Mouse (Mus musculus): ENCODE results near the gene Eif3i. TPM values are rescaled to one million over a fixed set of nuclear protein-coding genes. Genes with fewer than 3 reads are reported as not detected.
"Not testable (repeated sequence)": the region's sequence is repeated elsewhere in the genome, so short reads cannot be mapped to it uniquely, and the experiment has no call there.

Eif3i gene
- polyA plus RNA-seq, 1 experiment from 2014 or later = 274 TPM

GRCm38 (mm10) chr4:129547631-129548030 is 52.8 kb downstream of the Eif3i start:
- H3K4me2 ChIP-seq (ENCODE audit: low read depth); H3K4me1 ChIP-seq (ENCODE audit: control insufficient read depth, insufficient read depth, low read length); H3K27ac ChIP-seq (ENCODE audit: low read depth, low read length); H3K4me3 ChIP-seq (ENCODE audit: low read depth, low read length); H3K9me3 ChIP-seq (ENCODE audit: control insufficient read depth, low read length); H3K36me3 ChIP-seq (ENCODE audit: control insufficient read depth, insufficient read depth, low read length); ATAC-seq (ENCODE audit: insufficient read depth, low FRiP score, low TSS enrichment); H3K9ac ChIP-seq (ENCODE audit: low read length); H3K27me3 ChIP-seq (ENCODE audit: control insufficient read depth, insufficient read depth, low read length); DNase-seq (ENCODE audit: low spot score): not testable (repeated sequence)
- WGBS = 85% methylated on average over 4 of the region's 4 CpGs

GRCm38 (mm10) chr4:129544106-129544505 is 56.3 kb downstream of the Eif3i start:
- Histone ChIP-seq H3K36me3 (ENCODE audit: control insufficient read depth, insufficient read depth, low read length) (peaks cover 2% of the 10 kb centered on the region; the same call in 1 of the 2 replicates), H3K27me3 (ENCODE audit: control insufficient read depth, insufficient read depth, low read length) (no peaks in the 10 kb centered on the region), H3K4me1 (ENCODE audit: control insufficient read depth, insufficient read depth, low read length) (peaks cover 10% of the 10 kb centered on the region), H3K4me2 (ENCODE audit: low read depth) (no peak overlapping the region), H3K4me3 (ENCODE audit: low read depth, low read length) (no peak overlapping the region), H3K9me3 (ENCODE audit: control insufficient read depth, low read length) (no peaks in the 10 kb centered on the region), H3K9ac (ENCODE audit: low read length) (no peak overlapping the region), H3K27ac (ENCODE audit: low read depth, low read length) (no peak overlapping the region)
- no peak for DNase-seq (ENCODE audit: low spot score)
- ATAC-seq (ENCODE audit: insufficient read depth, low FRiP score, low TSS enrichment) = no peak
- 87% methylated on average over 4 of the region's 4 CpGs for WGBS

GRCm38 (mm10) chr4:129542592-129543141 is 57.8 kb downstream of the Eif3i start, which contains the start of gene Hdac1:
Gene Hdac1, minus strand, starts transcription at chr4:129542713.
- WGBS = 1% methylated on average over 46 of the region's 46 CpGs
- Histone ChIP-seq H3K9ac (ENCODE audit: low read length) (peak within 1 kb of the TSS; percentile 81), H3K36me3 (ENCODE audit: control insufficient read depth, insufficient read depth, low read length) (peaks cover 2% of the 10 kb centered on the region; the same call in 1 of the 2 replicates), H3K9me3 (ENCODE audit: control insufficient read depth, low read length) (no peaks in the 10 kb centered on the region), H3K4me1 (ENCODE audit: control insufficient read depth, insufficient read depth, low read length) (peaks cover 10% of the 10 kb centered on the region), H3K4me3 (ENCODE audit: low read depth, low read length) (peak within 1 kb of the TSS; percentile 91), H3K4me2 (ENCODE audit: low read depth) (peak within 1 kb of the TSS; percentile 80), H3K27ac (ENCODE audit: low read depth, low read length) (peak within 1 kb of the TSS; percentile 72), H3K27me3 (ENCODE audit: control insufficient read depth, insufficient read depth, low read length) (no peaks in the 10 kb centered on the region)
- peak; percentile 99 for ATAC-seq (ENCODE audit: insufficient read depth, low FRiP score, low TSS enrichment)
- peak; percentile 99 for DNase-seq (ENCODE audit: low spot score)

Small RNAs within 50 kb of the gene (microRNA-seq; reads per million reads assigned to microRNA genes)
- not detected for gene Mir8119

Other genes starting within 250 kb of the Eif3i start
- 6.7 and 7.4 TPM in 2 replicates for gene Zbtb8a, start 222.5 kb downstream of the Eif3i start, polyA plus RNA-seq (2014; fragmentation: Nextera tagmentation; extraction: Ambion mirVana)
- 2.1 and 2.6 TPM in 2 replicates for gene Zbtb8b, start 159.8 kb downstream of the Eif3i start, polyA plus RNA-seq (2014; fragmentation: Nextera tagmentation; extraction: Ambion mirVana)
- gene Bsdc1, start 139.1 kb downstream of the Eif3i start, polyA plus RNA-seq (2014; fragmentation: Nextera tagmentation; extraction: Ambion mirVana) = 27.6 and 31.7 TPM in 2 replicates
- not detected in 2 replicates for gene Tssk3, start 109.6 kb downstream of the Eif3i start, polyA plus RNA-seq (2014; fragmentation: Nextera tagmentation; extraction: Ambion mirVana)
- gene Fam229a, start 109.5 kb downstream of the Eif3i start, polyA plus RNA-seq (2014; fragmentation: Nextera tagmentation; extraction: Ambion mirVana) = not detected in 2 replicates
- gene Marcksl1, start 87.1 kb downstream of the Eif3i start, polyA plus RNA-seq (2014; fragmentation: Nextera tagmentation; extraction: Ambion mirVana) = 1,866 and 1,920 TPM in 2 replicates
- gene Hdac1, start 57.9 kb downstream of the Eif3i start, polyA plus RNA-seq (2014; fragmentation: Nextera tagmentation; extraction: Ambion mirVana) = 243 and 258 TPM in 2 replicates
- gene Lck, start 27.0 kb downstream of the Eif3i start, polyA plus RNA-seq (2014; fragmentation: Nextera tagmentation; extraction: Ambion mirVana) = 6.3 and 7.0 TPM in 2 replicates
- gene Fam167b, start 22.1 kb downstream of the Eif3i start, polyA plus RNA-seq (2014; fragmentation: Nextera tagmentation; extraction: Ambion mirVana) = 1.1 and 1.3 TPM in 2 replicates
- 187 and 192 TPM in 2 replicates for gene Tmem234, start within 50 bp of the Eif3i start, polyA plus RNA-seq (2014; fragmentation: Nextera tagmentation; extraction: Ambion mirVana)
- 2.6 and 4.5 TPM in 2 replicates for gene Dcdc2b, start 13.6 kb upstream of the Eif3i start, polyA plus RNA-seq (2014; fragmentation: Nextera tagmentation; extraction: Ambion mirVana)
- 25.7 and 30.2 TPM in 2 replicates for gene Iqcc, start 18.5 kb upstream of the Eif3i start, polyA plus RNA-seq (2014; fragmentation: Nextera tagmentation; extraction: Ambion mirVana)
- gene Ccdc28b, start 23.3 kb upstream of the Eif3i start, polyA plus RNA-seq (2014; fragmentation: Nextera tagmentation; extraction: Ambion mirVana) = 65.9 and 69.4 TPM in 2 replicates
- 104 and 108 TPM in 2 replicates for gene Txlna, start 40.4 kb upstream of the Eif3i start, polyA plus RNA-seq (2014; fragmentation: Nextera tagmentation; extraction: Ambion mirVana)
- 14.0 and 15.7 TPM in 2 replicates for gene Kpna6, start 72.1 kb upstream of the Eif3i start, polyA plus RNA-seq (2014; fragmentation: Nextera tagmentation; extraction: Ambion mirVana)
- gene Tmem39b, start 96.2 kb upstream of the Eif3i start, polyA plus RNA-seq (2014; fragmentation: Nextera tagmentation; extraction: Ambion mirVana) = 32.4 and 34.1 TPM in 2 replicates
- 183 and 195 TPM in 2 replicates for gene Khdrbs1, start 141.7 kb upstream of the Eif3i start, polyA plus RNA-seq (2014; fragmentation: Nextera tagmentation; extraction: Ambion mirVana)
- 316 and 317 TPM in 2 replicates for gene Ptp4a2, start 210.6 kb upstream of the Eif3i start, polyA plus RNA-seq (2014; fragmentation: Nextera tagmentation; extraction: Ambion mirVana)

Measured in neural tube, embryonic 11.5 days (tissue).